Mouse (Mus musculus): ENCODE results near the gene Gm45717. TPM values are rescaled to one million over a fixed set of nuclear protein-coding genes. Genes with fewer than 3 reads are reported as not detected.
A peak's percentile ranks its signal among the peaks of the same experiment; 100 is the strongest.

The Gm45717 gene
- total RNA-seq, 2 experiments from 2014 or later: not detected

- no peak for DNase-seq (ENCODE audit: low spot score in 2 of 2)
These were observed 10.5 kb downstream of the Gm45717 start for GRCm38 (mm10) chr7:140945247-140945646.

- no peak for DNase-seq (ENCODE audit: low spot score in 2 of 2)
These were observed 11.5 kb downstream of the Gm45717 start for GRCm38 (mm10) chr7:140944236-140944635.

GRCm38 (mm10) chr7:140943356-140943755 is 12.4 kb downstream of the Gm45717 start:
- no peak for DNase-seq (ENCODE audit: low spot score in 2 of 2)

- DNase-seq (ENCODE audit: low spot score in 2 of 2): no peak
These were observed 12.9 kb downstream of the Gm45717 start for GRCm38 (mm10) chr7:140942811-140943210.

- DNase-seq (ENCODE audit: low spot score in 2 of 2): no peak
These were observed 13.4 kb downstream of the Gm45717 start for GRCm38 (mm10) chr7:140942341-140942740.

GRCm38 (mm10) chr7:140941222-140942051 is 14.3 kb downstream of the Gm45717 start, which contains the start of gene Pgghg:
TSS of gene Pgghg (plus strand) at chr7:140941391.
- DNase-seq (ENCODE audit: low spot score in 2 of 2): peak; percentile 47 to 49

- DNase-seq (ENCODE audit: low spot score in 2 of 2): no peak
These were observed 16.0 kb downstream of the Gm45717 start for GRCm38 (mm10) chr7:140939669-140940171.

- DNase-seq (ENCODE audit: low spot score in 2 of 2): no peak
These were observed 16.8 kb downstream of the Gm45717 start for GRCm38 (mm10) chr7:140938896-140939295.

- no peak for DNase-seq (ENCODE audit: low spot score in 2 of 2)
These were observed 17.3 kb downstream of the Gm45717 start for GRCm38 (mm10) chr7:140938436-140938835.

- DNase-seq (ENCODE audit: low spot score in 2 of 2): no peak
These were observed 28.6 kb downstream of the Gm45717 start for GRCm38 (mm10) chr7:140927181-140927580.

GRCm38 (mm10) chr7:140923070-140923775 is 32.5 kb downstream of the Gm45717 start:
- no peak for DNase-seq (ENCODE audit: low spot score in 2 of 2)

- DNase-seq (ENCODE audit: low spot score in 2 of 2): peak in 1 of 2 experiments; percentile 28
These were observed 33.2 kb downstream of the Gm45717 start for GRCm38 (mm10) chr7:140922398-140923069.

- no peak for DNase-seq (ENCODE audit: low spot score in 2 of 2)
These were observed 34.3 kb downstream of the Gm45717 start for GRCm38 (mm10) chr7:140921225-140921975.

GRCm38 (mm10) chr7:140920418-140921029 is 35.2 kb downstream of the Gm45717 start, which contains the start of gene Nlrp6:
TSS of gene Nlrp6 (plus strand) at chr7:140920902.
- no peak for DNase-seq (ENCODE audit: low spot score in 2 of 2)

- DNase-seq (ENCODE audit: low spot score in 2 of 2): no peak
These were observed 35.8 kb downstream of the Gm45717 start for GRCm38 (mm10) chr7:140919911-140920310.

GRCm38 (mm10) chr7:140914031-140914690 is 41.6 kb downstream of the Gm45717 start:
- DNase-seq (ENCODE audit: low spot score in 2 of 2): no peak

- DNase-seq (ENCODE audit: low spot score in 2 of 2): no peak
These were observed 42.8 kb downstream of the Gm45717 start for GRCm38 (mm10) chr7:140912846-140913482.

GRCm38 (mm10) chr7:140912293-140912692 is 43.4 kb downstream of the Gm45717 start:
- no peak for DNase-seq (ENCODE audit: low spot score in 2 of 2)

- DNase-seq (ENCODE audit: low spot score in 2 of 2): peak; percentile 71 to 72
These were observed 47.1 kb downstream of the Gm45717 start for GRCm38 (mm10) chr7:140908634-140909107.

All from layer of hippocampus, postnatal 14 days (tissue).